Mouse (Mus musculus) liver, embryonic 14.5 days (tissue): ENCODE results near the gene Hoxa7.

Experiments
- CTCF ChIP-seq: IDR thresholded peaks from 2 replicates; pipeline ENCODE4 v1.5.1; 2016; ENCODE audit warnings: antibody characterized with exemption, low read depth, control low read depth
- EP300 ChIP-seq: IDR thresholded peaks from 2 replicates; pipeline ENCODE4 v1.6.1; 2016; ENCODE audit warnings: antibody characterized with exemption, low read depth

- no peak for TF ChIP-seq CTCF
- no peak for TF ChIP-seq EP300
Measured at GRCm38 (mm10) chr6:52237346-52238154, 15.9 kb upstream of the Hoxa7 start.
